Mouse (Mus musculus) lung, postnatal 0 days (tissue): ENCODE measurements at regions not wholly inside any gene's neighbourhood (a gene's known extent, or its start where the extent isn't known, plus 50 kb on each side); places are given as distances from the start of the nearest gene placed in this dataset.

Experiments
- CTCF ChIP-seq: IDR thresholded peaks from 2 replicates; pipeline ENCODE4 v1.5.1; 2016; ENCODE audit warnings: antibody characterized with exemption, mild to moderate bottlenecking
- EP300 ChIP-seq: IDR thresholded peaks from 2 replicates; pipeline ENCODE4 v1.6.1; 2016; ENCODE audit warnings: antibody characterized with exemption, mild to moderate bottlenecking, control low read depth

DNA sequence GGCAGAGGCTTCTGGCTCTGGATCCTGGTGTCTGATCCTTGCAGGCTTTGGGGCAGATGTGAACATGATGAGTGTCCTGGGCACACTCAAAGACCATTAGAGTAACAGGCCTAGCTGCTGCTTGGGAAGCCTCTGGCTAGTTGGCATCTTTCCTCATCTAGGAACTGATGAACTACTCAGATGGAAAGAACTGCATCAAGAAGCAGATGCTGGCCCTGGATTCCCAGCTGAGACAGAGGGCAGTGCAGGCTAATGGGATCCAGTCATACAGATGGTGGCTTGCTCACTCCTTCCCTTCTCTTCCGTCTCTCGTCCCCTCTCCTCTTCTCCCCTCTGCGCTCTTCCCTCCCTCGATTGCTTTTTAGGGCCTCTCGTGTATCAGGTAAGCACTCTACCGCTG is 219.8 kb upstream of the Gm4791 start:
- TF ChIP-seq CTCF, result no peak
- TF ChIP-seq EP300, result no peak
